Mouse (Mus musculus) E14TG2a.4 (cell line): Measurements from ENCODE around the gene Ces1d.
"Not testable (repeated sequence)": the region's sequence is repeated elsewhere in the genome, so short reads cannot be mapped to it uniquely, and the experiment has no call there.

ENCODE experiments used
- CTCF ChIP-seq: conservative IDR thresholded peaks from 2 replicates; pipeline ENCODE4 v1.5.1; 2014; ENCODE audit warnings: low read length
- POU5F1 ChIP-seq: IDR thresholded peaks from 2 replicates; pipeline ENCODE4 v1.6.1; 2014; ENCODE audit warnings: low read length, borderline replicate concordance

DNA sequence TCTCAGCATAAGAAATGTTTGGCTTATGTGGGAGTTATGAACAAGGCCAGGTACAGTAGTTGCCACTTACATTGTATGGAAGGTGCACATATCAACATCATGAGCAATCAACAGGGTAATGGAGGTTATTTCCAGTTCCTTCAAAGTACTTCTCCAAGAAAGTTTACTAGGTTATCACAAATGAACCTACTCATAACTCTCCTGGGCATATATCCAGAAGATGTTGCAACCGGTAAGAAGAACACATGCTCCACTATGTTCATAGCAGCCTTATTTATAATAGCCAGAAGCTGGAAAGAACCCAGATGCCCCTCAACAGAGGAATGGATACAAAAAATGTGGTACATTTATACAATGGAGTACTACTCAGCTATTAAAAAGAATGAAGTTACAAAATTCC is 28.8 kb upstream of the Ces1d start:
- TF ChIP-seq CTCF, POU5F1: not testable (repeated sequence)
